Mouse (Mus musculus) hindbrain, embryonic 14.5 days (tissue): Measurements from ENCODE around the gene Tbc1d10b. TPM values are rescaled to one million over a fixed set of nuclear protein-coding genes. Genes with fewer than 3 reads are reported as not detected.

Source experiments
- ATAC-seq: fragments of 200-750 bp; cut with Nextera tagmentation; 2 replicates; pipeline ENCODE4 v1.8.0; 2017; ENCODE audit warnings: moderate number of reproducible peaks, mild to moderate bottlenecking, moderate TSS enrichment, moderate library complexity; ENCODE audit not compliant: low FRiP score
- DNase-seq: peaks from one replicate; pipeline ENCODE4 v3.0.0-alpha.2; 2015; ENCODE audit warnings: low spot score
- H3K27ac ChIP-seq: fragments of 300-500 bp; sonication (generic); 2 replicates; pipeline ENCODE4 v1.5.1; 2014; ENCODE audit warnings: mild to moderate bottlenecking, moderate library complexity
- H3K27me3 ChIP-seq: fragments of 300-500 bp; sonication (generic); 2 replicates; pipeline ENCODE4 v1.6.1; 2014; ENCODE audit warnings: mild to moderate bottlenecking, low read length, mixed read lengths; ENCODE audit not compliant: control insufficient read depth, insufficient read depth
- H3K36me3 ChIP-seq: fragments of 300-500 bp; sonication (generic); replicated peaks from 2 replicates; pipeline ENCODE4 v1.6.1; 2014; ENCODE audit not compliant: control insufficient read depth, insufficient read depth
- H3K4me1 ChIP-seq: fragments of 300-500 bp; sonication (generic); replicated peaks from 2 replicates; pipeline ENCODE4 v1.6.1; 2014; ENCODE audit warnings: antibody characterized with exemption, low read length, mixed read lengths; ENCODE audit not compliant: control insufficient read depth, insufficient read depth
- H3K4me2 ChIP-seq: fragments of 300-500 bp; sonication (generic); replicated peaks from 2 replicates; pipeline ENCODE4 v1.6.1; 2014; ENCODE audit warnings: mild to moderate bottlenecking, moderate library complexity
- H3K4me3 ChIP-seq: fragments of 300-500 bp; sonication (generic); replicated peaks from 2 replicates; pipeline ENCODE4 v1.5.1; 2014; ENCODE audit warnings: mild to moderate bottlenecking, low read length
- H3K9ac ChIP-seq: fragments of 300-500 bp; sonication (generic); 2 replicates; pipeline ENCODE4 v1.6.1; 2014
- H3K9me3 ChIP-seq: fragments of 300-500 bp; sonication (generic); 2 replicates; pipeline ENCODE4 v1.6.1; 2016; ENCODE audit warnings: low read length; ENCODE audit not compliant: control insufficient read depth
- WGBS: fragments of 180-500 bp; shearing (Covaris S2); extraction: QIAGEN DNeasy Blood & Tissue Kit; methylation state at CpG from one replicate; pipeline ENCODE4 v1.1.7; 2014; 5-methylcytosine and 5-hydroxymethylcytosine counted together
- polyA plus RNA-seq: library from polyadenylated mRNA; unstranded; fragments of >200 nt; fragmentation: Nextera tagmentation; extraction: Ambion mirVana; gene quantifications from 2 replicates; pipeline ENCODE4 v1.2.1, GENCODE M21; 2014

The Tbc1d10b gene
- polyA plus RNA-seq, 1 experiment from 2014 or later = 33.0 TPM

DNA sequence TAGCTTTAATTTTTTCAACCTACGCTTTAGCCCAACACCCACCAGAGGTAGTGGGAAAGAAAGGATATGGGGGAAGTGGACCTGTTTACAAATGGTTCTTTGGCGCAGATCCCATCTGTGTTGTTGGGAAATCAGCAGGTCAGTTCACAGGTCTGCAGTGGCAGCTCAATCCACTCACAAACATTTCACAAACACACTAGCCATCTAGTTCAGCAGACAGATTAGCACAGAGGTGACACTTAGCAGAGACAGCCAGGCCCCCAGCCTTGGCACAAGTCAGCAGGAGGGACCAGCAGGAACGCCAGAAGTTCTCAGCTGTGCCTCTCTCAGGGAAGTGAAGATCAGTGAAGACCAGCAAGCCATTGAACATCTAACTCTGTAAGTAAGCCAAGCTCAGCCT lies 60.4 kb downstream of the Tbc1d10b start:
- 73% methylated on average over 3 of the region's 3 CpGs for WGBS
- Histone ChIP-seq H3K4me1 (no peaks in the 10 kb centered on the region), H3K9ac (no peak overlapping the region), H3K27ac (no peak overlapping the region), H3K4me2 (no peak overlapping the region), H3K4me3 (no peak overlapping the region), H3K9me3 (no peaks in the 10 kb centered on the region), H3K27me3 (no peaks in the 10 kb centered on the region), H3K36me3 (no peaks in the 10 kb centered on the region)
- no peak for ATAC-seq
- DNase-seq = no peak

Other genes with a start within 250 kb of the Tbc1d10b start
- 110 and 118 TPM in 2 replicates for gene Cdipt, start 232.6 kb downstream of the Tbc1d10b start, polyA plus RNA-seq
- gene Cdiptos, start 232.4 kb downstream of the Tbc1d10b start, polyA plus RNA-seq = 0.98 and 1.0 TPM in 2 replicates
- gene Mvp, start 193.8 kb downstream of the Tbc1d10b start, polyA plus RNA-seq = 3.4 and 4.0 TPM in 2 replicates
- gene Pagr1b, start 192.0 kb downstream of the Tbc1d10b start, polyA plus RNA-seq = 0.70 TPM in 1 of 2 replicates, not detected in the other
- 31.5 and 38.6 TPM in 2 replicates for gene Pagr1a, start 191.1 kb downstream of the Tbc1d10b start, polyA plus RNA-seq
- gene Gm42742, start 187.4 kb downstream of the Tbc1d10b start, polyA plus RNA-seq = 51.9 and 52.3 TPM in 2 replicates
- gene Prrt2, start 187.3 kb downstream of the Tbc1d10b start, polyA plus RNA-seq = 46.7 and 57.0 TPM in 2 replicates
- gene Maz, start 181.4 kb downstream of the Tbc1d10b start, polyA plus RNA-seq = 68.6 and 73.1 TPM in 2 replicates
- gene Kif22, start 166.0 kb downstream of the Tbc1d10b start, polyA plus RNA-seq = 20.3 and 24.6 TPM in 2 replicates
- not detected in 2 replicates for gene Zg16, start 121.1 kb downstream of the Tbc1d10b start, polyA plus RNA-seq
- gene AI467606, start 117.1 kb downstream of the Tbc1d10b start, polyA plus RNA-seq = 1.7 and 1.9 TPM in 2 replicates
- 0.55 and 0.87 TPM in 2 replicates for gene Qprt, start 86.2 kb downstream of the Tbc1d10b start, polyA plus RNA-seq
- gene Spn, start 70.6 kb downstream of the Tbc1d10b start, polyA plus RNA-seq = not detected in 2 replicates
- gene Cd2bp2, start 12.4 kb downstream of the Tbc1d10b start, polyA plus RNA-seq = 63.7 and 64.9 TPM in 2 replicates
- 2.2 and 2.8 TPM in 2 replicates for gene Mylpf, start 422 bp upstream of the Tbc1d10b start, polyA plus RNA-seq
- 25.0 TPM in 2 replicates for gene Zfp553, start 24.6 kb upstream of the Tbc1d10b start, polyA plus RNA-seq
- 8.3 and 9.2 TPM in 2 replicates for gene Sept1, start 24.7 kb upstream of the Tbc1d10b start, polyA plus RNA-seq
- 63.4 and 63.5 TPM in 2 replicates for gene Zfp771, start 35.8 kb upstream of the Tbc1d10b start, polyA plus RNA-seq
- gene Dctpp1, start 52.2 kb upstream of the Tbc1d10b start, polyA plus RNA-seq = 119 and 126 TPM in 2 replicates
- 76.3 and 80.6 TPM in 2 replicates for gene Sephs2, start 65.6 kb upstream of the Tbc1d10b start, polyA plus RNA-seq
- 0.12 and 0.46 TPM in 2 replicates for gene Itgal, start 87.8 kb upstream of the Tbc1d10b start, polyA plus RNA-seq
- gene Zfp768, start 137.1 kb upstream of the Tbc1d10b start, polyA plus RNA-seq = 4.8 and 6.1 TPM in 2 replicates
- gene Zfp747, start 167.6 kb upstream of the Tbc1d10b start, polyA plus RNA-seq = 8.2 and 8.5 TPM in 2 replicates
- 4.5 and 5.7 TPM in 2 replicates for gene 9130019O22Rik, start 178.7 kb upstream of the Tbc1d10b start, polyA plus RNA-seq
- gene E430018J23Rik, start 185.2 kb upstream of the Tbc1d10b start, polyA plus RNA-seq = 6.1 and 6.4 TPM in 2 replicates
- 4.2 and 5.3 TPM in 2 replicates for gene Zfp764, start 198.4 kb upstream of the Tbc1d10b start, polyA plus RNA-seq
- 25.6 and 31.6 TPM in 2 replicates for gene Zfp688, start 213.6 kb upstream of the Tbc1d10b start, polyA plus RNA-seq
- 12.9 and 14.0 TPM in 2 replicates for gene Zfp689, start 240.7 kb upstream of the Tbc1d10b start, polyA plus RNA-seq